ENCODE assay signal across 8 mouse cellular contexts in the genomic region with DNA sequence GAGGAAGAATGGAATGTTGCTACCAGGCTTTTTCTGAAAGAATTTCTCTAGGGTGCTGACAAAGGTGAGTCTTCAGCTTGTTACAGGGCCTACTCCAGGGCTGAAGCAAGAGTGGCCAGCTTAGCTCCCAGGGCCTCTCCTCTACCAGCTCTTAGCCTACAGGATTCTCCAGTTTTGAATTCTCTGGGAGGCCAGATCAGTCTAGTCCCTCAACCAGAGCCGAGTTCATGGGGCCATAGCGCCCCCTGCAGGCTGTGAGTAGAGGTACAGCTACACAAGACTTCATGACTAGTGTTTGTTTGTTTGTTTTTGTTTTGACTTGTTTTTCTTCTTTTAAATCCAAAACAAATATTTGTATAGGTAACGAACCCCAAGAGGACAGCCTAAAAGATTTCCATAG.
DNase-seq lines count a peak whose midpoint lies in the region; ATAC-seq lines count a peak whose summit lies in the region.

No protein-coding gene starts in this region.

- no peak overlapping the region for H3K4me2 ChIP-seq in hindbrain, embryonic 11.5 days (replicated peaks; ENCODE audit: low read depth, low read length)
- no peak overlapping the region for H3K4me2 ChIP-seq in hindbrain, embryonic 13.5 days

- H3K4me3 ChIP-seq in hindbrain, embryonic 11.5 days (ENCODE audit: low read depth, low read length): no peak overlapping the region
- H3K4me3 ChIP-seq in hindbrain, embryonic 13.5 days: no peak overlapping the region

- H3K27me3 ChIP-seq in hindbrain, embryonic 11.5 days (ENCODE audit: control insufficient read depth, insufficient read depth, low read length): no peaks in the 10 kb centered on the region
- H3K27me3 ChIP-seq in hindbrain, embryonic 13.5 days: peaks cover 9% of the 10 kb centered on the region; the same call in 1 of the 2 replicates

- peak; percentile 74 for DNase-seq in hindbrain, embryonic 11.5 days (ENCODE audit: low spot score)
- DNase-seq in A20 (ENCODE audit: low read depth, low spot score) (peak; percentile 51), adipocyte (ENCODE audit: low spot score) (peak; percentile 14)
- peak; percentile 68 for DNase-seq in embryo, embryonic 10 days (ENCODE audit: low spot score)
- DNase-seq in layer of hippocampus, postnatal 36 days: peak; percentile 12 to 29
- peak; percentile 71 for DNase-seq in retina, postnatal 1 day
- DNase-seq in spleen, postnatal 4 days (ENCODE audit: low spot score in 2 of 2): no peak

- ATAC-seq in hindbrain, embryonic 11.5 days (ENCODE audit: low FRiP score): 0 out of 2 replicates have a peak, but pooled peaks have one; percentile 35
- no peak for ATAC-seq in hindbrain, embryonic 13.5 days (ENCODE audit: low FRiP score)

- H3K9ac ChIP-seq in hindbrain, embryonic 11.5 days (ENCODE audit: low read depth, low read length): no peak overlapping the region
- H3K9ac ChIP-seq in hindbrain, embryonic 13.5 days: no peak overlapping the region

- H3K36me3 ChIP-seq in hindbrain, embryonic 11.5 days (ENCODE audit: control insufficient read depth, insufficient read depth, low read length): no peaks in the 10 kb centered on the region
- H3K36me3 ChIP-seq in hindbrain, embryonic 13.5 days: no peaks in the 10 kb centered on the region

- H3K9me3 ChIP-seq in hindbrain, embryonic 11.5 days (ENCODE audit: control insufficient read depth, low read length): no peaks in the 10 kb centered on the region
- no peaks in the 10 kb centered on the region for H3K9me3 ChIP-seq in hindbrain, embryonic 13.5 days

- WGBS in hindbrain, embryonic 11.5 days: 15% methylated on average over 3 of the region's 3 CpGs
- 9% methylated on average over 3 of the region's 3 CpGs for WGBS in hindbrain, embryonic 13.5 days

- H3K4me1 ChIP-seq in hindbrain, embryonic 11.5 days (replicated peaks; ENCODE audit: control insufficient read depth, insufficient read depth, low read length): no peaks in the 10 kb centered on the region
- no peaks in the 10 kb centered on the region for H3K4me1 ChIP-seq in hindbrain, embryonic 13.5 days (replicated peaks)

- H3K27ac ChIP-seq in hindbrain, embryonic 11.5 days (ENCODE audit: low read depth, low read length): no peak overlapping the region
- H3K27ac ChIP-seq in hindbrain, embryonic 13.5 days: no peak overlapping the region

Comparison
In these comparisons a context has a peak if more than half of its experiments do, and no peak if none do; other contexts are left out.
1. DNase-seq: peak in hindbrain, embryonic 11.5 days (single experiment), A20 (single experiment), adipocyte (single experiment), embryo, embryonic 10 days (single experiment), layer of hippocampus, postnatal 36 days (2 of 2) and retina, postnatal 1 day (single experiment); none in spleen, postnatal 4 days (0 of 2).